Mouse (Mus musculus): Measurements from ENCODE around the gene Rnf130.

Gene Rnf130

DNA sequence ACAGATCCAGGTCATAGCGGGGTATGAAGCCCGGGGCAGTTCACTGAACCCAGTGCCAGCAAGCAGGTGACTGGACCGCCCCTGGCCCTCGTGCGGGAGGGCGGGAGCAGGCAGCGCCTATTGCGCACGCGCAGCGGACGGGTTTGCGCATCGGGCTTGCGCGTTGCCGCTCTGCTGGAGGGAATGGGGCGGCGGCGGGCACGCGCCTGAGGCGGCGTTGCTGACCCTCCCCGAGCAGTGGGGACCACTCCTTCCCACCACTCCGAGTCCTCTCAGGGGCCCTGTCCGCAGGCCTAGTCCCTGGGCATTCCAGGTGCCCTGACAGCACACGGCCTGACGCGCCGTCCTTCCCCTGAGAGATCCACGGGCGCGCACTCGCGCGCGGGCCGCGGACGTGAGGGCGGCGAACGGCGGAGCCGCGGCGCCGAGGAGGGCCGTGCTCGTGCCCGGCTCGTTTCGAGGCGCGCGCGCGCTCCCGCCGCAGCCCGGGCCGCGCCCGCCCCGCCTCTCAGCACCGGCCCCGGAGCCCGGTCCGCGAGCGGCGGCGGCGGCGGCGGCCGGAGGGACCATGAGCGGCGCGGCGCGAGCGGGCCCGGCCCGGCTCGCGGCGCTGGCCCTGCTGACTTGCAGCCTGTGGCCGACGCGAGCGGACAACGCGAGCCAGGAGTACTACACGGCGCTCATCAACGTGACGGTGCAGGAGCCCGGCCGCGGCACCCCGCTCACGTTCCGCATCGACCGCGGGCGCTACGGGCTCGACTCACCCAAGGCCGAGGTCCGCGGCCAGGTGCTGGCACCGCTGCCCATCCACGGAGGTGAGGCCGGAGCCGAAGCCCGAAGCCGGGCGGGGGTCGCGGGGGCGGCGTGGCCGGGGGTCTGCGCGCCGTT lies at the start of gene Rnf130:
Gene Rnf130, plus strand, starts transcription at position 514 of the 888 bp plus-strand sequence.
- peak; percentile 94 for DNase-seq (ENCODE audit: low spot score)

DNA sequence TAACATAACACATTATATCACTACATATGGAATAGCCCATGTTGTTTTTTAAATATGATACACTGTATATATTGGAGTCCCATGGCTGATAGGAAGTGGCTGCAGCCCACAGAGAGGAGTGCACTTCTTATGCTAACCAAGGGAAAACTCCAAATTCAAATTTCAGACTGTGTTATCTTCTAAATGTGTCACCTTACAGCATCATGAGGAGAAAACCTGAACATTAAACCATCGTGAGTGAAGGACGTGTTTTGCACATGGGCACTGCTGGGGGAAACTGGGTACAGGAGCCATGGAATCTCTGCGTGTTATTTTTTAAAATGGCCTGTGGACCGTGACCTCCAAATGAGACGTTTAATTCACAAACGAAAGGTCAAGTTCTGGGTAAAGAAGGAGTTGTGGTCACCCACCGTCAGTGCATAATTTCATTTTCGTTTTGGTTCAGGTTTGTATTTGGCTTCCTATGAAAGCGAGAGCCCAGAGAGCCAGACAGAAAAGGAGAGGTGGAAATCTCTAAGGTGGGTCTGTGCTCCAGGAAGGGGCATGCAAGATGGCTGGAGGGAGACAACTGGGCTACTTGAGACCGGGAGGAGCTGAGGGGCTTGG lies 47.1 kb upstream of the Rnf130 start:
- DNase-seq (ENCODE audit: low spot score) = no peak

DNA sequence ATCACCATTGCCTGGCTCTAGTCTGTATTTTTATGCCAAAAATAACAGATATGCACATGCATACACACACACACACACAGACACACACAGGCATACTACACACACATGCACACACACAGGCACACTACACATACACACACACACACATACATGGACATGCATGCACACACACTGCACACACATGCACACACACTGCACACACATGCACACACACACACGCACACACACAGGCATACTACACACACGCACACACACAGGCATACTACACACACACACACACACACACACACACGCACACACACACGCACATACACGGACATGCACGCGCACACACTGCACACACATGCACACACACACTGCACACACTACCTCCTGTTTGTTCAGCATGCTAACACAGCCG lies 46.2 kb upstream of the Rnf130 start:
- DNase-seq (ENCODE audit: low spot score) = no peak

DNA sequence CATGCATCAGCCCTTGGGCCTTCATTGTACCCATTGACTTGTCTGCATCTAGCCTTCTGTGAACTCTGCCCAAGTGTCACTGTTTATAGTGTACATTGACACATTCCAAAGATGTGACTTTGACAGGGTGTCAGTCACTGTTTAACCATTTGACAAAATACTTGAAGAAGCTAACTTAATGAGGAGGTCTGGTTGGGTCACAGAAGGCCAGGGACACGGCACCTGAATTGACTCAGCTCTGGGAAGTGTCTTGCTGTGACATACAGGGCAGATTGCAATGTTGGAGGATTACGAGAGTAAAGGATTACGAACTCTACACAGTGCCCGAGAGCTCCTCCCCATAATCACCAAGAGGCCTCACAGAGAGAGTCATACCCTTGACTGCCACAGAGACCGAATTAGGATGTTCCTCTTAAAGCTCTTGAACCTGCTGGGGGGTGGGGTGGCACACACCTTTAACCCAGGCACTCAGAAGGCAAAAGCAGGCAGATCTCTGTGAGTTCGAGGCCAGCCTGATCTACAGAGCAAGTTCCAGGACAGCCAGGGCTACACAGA lies 44.4 kb upstream of the Rnf130 start:
- no peak for DNase-seq (ENCODE audit: low spot score)

DNA sequence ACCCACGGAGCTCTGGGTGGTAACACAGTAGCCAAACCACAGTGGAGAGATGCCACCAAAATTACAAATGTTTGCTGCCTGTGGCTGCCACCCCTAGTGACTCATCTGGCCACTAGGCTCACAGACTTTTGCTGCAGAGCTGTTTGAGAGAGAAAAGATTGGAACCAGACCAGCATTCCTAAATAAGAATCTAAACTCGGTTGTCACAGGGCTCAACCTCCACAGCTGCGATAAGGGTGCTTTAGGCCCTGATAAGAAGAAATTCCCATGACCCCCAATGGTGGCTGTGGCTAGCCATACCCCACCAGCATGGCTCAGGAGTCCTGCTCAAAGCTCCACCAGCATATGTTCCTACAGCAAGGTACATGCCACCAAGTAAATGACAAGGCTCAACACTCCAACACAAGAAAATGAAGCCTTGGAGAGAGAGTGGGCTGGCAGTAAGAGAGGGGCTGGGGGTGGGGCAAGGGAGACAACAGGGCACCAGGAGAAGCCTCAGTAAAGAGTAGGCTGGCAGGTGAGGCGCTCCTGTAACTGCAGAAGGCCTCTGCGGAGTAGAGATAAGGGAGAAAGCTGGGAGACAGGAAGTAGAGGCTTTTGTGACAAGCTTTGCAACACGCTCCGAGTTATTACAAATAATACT lies 43.7 kb upstream of the Rnf130 start:
- no peak for DNase-seq (ENCODE audit: low spot score)

DNA sequence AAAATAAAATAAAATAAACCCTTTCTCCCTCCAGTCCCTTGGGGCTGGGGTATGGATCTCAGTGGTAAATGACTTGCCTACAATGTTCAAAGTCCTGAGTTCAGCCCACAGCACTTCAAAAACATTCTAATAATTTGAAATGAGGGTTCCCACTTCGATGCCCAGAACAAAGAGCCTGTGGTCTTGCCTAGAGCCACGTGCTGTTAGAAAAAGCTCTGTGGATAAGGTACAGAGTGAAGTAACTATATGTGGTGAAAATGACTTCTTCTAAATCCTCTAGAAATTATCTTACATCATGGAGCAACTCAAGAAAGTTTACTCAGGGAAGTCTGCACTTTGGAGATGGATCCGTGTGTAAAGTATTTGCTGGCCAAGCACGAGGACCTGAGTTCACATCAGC lies 43.1 kb upstream of the Rnf130 start:
- DNase-seq (ENCODE audit: low spot score) = no peak

DNA sequence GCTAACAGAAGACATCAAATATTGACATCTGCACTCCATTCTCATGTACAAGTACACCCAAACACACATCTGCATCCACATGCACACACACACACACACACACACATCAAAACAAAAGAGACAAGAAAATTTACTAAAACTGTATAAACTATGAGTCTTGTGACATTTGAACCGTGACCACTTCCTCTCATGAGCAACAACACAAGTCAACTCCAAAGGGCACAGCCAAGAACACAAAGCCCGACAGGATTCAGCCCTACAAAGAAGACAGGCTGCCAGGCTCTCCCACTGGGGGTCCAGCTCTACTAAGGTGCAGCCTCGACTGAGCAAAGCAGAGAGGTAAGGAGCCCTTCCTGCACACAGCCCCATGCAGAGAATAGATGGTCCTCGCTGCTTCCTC lies 42.3 kb upstream of the Rnf130 start:
- DNase-seq (ENCODE audit: low spot score) = no peak

DNA sequence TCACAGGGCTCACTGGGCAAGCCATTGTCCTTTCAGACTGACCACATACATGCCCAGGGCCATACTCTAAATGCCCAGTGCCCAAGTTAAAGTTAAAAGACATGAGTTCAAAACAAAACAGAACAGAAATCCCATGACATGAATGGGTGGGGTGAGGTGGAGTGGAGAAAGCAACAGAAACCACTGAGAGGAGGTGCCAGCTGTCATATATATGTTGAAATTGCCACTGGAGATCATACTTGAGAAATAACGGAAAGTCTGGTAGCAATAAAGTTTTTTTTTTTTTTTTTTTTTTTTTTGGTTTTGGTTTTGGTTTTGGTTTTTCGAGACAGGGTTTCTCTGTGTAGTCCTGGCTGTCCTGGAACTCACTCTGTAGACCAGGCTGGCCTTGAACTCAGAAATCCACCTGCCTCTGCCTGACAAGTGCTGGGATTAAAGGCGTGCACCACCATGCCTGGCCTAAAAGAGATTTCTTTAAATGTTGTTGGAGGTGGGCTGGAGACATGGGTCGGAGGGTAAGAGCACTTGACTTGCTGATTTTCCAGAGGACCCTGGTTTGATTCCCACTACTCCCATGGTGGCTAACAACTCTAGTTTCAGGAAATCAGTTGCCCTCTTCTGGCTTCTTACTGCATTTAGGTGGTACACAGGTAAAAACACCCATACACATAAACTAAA lies 41.1 kb upstream of the Rnf130 start:
- no peak for DNase-seq (ENCODE audit: low spot score)

DNA sequence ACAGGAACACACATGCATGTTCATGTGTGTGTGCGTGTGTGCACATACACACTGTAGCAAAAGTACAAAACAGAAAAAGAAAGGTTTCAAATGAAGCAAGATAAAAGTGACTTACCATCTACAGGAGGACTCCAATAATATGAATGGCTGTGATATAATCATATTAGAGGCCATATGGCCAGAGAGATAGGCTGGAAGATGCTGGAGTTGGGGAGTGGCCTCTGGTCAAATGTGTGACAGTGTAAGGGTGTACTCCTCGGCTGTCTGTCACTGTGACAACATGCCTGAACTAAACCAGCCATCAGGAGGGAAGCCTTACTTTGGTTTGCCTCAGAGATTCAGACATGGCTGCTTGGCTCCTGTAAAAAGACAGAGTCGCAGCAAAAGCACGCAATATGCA lies 40.1 kb upstream of the Rnf130 start:
- DNase-seq (ENCODE audit: low spot score) = no peak

DNA sequence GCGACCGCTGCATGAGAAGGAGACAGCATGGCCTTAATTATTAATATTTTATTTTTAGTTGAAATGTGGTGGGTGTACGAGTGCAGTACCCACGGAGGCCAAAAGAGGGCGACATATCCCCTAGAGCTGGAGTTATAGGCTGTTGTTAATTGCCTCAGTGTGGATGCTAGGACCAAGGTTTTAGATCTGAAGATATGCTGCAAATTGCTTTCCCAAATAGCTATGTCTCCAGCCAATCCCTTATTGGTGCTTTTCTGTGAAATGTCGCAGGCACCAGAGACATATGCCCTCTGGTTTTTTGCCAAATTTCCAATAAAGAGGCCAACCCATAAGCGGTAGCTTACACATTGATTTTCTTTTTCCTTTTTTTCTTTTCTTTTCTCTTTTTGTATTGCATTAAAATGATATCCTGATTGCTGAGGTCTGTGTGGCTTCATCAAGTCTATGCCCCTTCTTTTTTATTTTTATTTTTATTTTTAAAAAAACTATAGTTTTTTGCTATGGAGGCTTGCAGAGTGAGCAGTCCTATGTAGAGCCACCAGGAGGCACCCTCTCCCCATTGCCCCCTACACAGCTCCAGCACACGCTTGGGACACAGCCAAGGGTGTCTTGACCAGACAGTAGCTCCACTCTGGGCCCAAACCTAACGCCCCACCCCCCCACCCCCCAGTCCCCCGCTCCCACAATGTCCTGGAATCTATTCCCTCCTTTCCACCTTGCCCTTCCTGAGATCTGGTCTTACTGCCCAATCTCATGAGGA lies 38.7 kb upstream of the Rnf130 start:
- peak; percentile 18 for DNase-seq (ENCODE audit: low spot score)

DNA sequence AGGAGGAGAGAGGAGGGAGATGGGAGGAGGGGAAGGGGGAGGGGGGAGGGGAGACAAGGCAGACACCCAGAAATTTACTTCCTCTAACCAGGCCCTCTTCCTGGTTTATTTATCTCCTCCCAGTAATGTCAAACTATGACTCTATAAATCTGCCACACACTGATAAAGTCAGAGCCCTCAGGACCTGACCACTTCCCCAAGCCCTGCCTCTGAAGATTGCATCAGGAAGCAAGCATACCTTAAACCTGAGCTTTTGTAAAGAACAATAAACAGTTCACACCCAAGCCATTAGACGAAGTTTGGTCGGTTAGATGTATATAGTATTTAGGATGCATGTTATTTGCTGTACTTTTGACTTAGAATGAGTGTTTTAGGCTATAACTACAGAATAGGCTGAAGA lies 30.6 kb upstream of the Rnf130 start:
- DNase-seq (ENCODE audit: low spot score) = peak; percentile 13

DNA sequence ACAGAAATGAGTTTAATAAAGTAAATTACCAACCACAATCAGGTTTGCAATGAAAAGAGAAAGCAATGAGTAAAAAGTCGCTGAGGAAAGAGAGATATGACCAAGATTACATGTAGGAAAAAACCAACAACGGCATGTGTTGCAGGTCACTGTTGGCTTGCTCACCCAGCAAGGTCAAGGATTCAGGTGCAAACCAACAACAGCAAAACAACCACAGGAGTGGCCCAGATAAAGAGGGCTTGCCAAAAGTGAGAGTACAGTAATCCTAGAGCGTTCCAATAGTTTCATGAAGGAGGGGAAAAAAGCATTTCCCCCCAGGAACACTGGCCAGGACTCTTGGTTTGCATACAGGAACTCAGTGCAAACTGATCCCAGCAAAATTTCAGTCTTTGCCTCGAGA lies 28.7 kb upstream of the Rnf130 start:
- no peak for DNase-seq (ENCODE audit: low spot score)

DNA sequence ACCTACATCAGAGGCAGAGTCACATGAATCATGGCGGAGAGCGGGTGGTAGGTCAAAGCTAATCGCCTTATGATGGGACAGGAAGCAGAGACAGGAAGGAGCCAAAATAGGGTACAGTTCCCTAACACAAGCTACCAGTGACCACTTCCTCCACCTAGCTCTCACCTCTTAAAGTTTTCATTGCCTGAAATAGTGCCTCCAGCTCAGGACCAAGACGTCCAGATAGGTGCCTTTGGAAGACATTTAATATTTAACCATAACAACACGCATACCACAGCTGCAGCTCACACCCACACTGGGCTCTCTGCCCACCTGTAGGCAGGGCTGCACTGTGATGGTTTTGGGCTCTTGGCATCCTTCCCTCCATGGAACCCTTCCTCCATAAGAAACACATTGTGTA lies 27.8 kb upstream of the Rnf130 start:
- no peak for DNase-seq (ENCODE audit: low spot score)

DNA sequence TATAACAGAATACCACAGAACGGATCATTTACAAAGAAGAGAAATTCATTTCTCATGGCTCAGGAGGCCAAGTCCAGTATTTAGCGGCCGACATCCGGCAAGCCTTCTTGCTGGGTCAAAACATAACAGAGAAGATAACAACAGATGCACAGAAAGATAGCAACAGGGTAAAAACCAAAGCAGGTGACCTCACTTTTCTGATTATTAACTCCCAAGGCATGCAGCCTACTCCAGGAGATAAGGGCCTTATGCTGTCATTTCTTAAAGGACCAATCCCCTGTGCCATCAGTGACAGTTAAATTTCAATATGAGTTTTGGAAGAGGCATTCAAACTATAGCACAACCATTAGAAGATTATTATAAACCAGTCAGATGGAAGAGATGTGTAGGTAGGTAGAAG lies 22.3 kb upstream of the Rnf130 start:
- no peak for DNase-seq (ENCODE audit: low spot score)

DNA sequence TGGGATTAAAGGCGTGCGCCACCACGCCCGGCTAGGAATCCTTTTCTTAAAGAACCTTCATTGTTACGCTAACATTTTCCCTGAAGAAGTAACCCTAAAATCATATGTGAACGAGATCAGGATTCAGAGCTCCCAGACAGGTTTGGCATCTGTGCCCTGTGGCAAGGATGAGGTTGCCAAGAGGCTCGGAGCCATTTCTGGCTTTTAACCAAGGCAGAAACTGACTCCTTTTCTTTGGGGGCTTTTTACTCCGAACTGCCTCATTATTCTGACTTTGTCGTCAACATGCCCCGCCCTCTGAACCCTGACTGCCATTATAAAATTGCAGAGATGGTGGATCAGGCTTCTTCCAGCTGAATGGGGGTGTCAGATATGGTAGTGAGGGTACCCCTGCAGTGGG lies 17.4 kb upstream of the Rnf130 start:
- no peak for DNase-seq (ENCODE audit: low spot score)

DNA sequence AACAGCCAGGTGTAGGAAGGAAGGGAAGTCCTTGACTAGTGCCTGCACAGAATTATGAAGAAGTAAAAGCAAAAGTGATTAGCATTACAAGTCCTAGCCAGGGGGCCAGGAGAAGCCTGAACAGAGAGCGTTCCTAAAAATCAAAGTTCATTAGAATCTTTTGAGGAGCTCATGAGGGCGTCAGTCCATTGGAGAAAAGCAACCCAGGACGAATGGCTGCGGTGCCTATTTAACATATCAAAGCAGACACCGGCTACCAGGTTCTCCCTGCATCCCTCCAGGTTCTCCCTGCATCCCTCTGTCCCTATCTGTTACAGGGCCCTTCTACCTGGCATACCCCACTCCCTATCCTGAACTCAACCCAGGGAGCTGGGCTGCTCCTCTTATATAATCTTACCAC lies 16.9 kb upstream of the Rnf130 start:
- no peak for DNase-seq (ENCODE audit: low spot score)

DNA sequence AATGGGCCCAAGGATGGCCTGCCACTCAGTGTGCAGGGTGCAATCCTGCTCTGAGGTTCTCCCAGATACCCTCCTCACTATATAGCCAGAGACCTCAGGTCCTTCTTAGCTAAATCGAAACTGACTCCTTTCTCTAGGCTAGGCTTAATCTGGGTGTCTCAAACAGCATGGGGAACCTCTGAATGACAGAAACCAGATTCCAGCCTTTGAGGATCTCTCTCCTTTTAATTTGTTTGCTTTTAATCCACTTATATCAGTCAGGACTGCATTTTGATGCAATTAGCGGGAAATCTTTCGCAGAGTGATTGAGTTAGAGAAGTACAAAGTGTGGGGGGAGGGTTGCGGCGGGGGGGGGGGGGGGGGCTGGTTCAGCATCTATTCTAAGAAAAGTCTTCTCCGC lies 12.1 kb upstream of the Rnf130 start:
- no peak for DNase-seq (ENCODE audit: low spot score)

DNA sequence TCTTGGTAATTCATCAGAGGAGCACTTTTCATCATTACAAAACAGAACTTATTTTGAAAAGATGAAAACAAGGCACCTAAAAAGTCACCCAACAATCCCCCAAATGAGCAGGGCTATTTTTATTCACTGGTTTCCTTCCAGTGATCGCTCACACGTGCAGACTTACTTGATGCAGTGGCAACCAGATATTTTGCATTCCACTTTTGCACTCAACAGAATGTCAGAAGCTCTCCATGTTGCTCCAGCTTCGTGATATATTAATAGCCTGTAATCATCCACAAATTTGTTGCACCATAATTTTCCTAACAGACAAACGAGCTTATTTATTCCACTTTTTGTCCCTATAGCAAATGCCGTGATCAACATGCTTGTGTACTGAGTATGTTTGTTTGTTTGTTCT lies 8.6 kb upstream of the Rnf130 start:
- no peak for DNase-seq (ENCODE audit: low spot score)

DNA sequence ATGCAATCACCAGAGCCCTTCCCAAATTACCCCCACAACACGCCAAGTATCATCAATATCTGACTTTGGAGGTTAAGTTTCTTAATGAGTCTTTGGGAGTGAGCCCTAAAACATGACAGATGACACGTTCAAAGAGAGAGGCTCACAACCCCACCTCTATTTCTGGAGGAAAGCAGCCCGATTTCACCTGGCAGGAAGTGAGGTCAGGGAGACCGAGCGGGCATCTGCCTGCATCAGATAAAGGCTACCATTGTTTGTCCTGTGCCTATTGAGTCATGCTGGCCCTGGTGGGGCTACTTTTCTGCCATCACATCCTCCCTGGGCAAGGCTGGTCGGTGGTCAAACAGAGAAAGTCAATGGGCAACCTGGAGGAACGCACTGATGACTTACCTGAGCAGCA lies 7.6 kb upstream of the Rnf130 start:
- DNase-seq (ENCODE audit: low spot score) = no peak

DNA sequence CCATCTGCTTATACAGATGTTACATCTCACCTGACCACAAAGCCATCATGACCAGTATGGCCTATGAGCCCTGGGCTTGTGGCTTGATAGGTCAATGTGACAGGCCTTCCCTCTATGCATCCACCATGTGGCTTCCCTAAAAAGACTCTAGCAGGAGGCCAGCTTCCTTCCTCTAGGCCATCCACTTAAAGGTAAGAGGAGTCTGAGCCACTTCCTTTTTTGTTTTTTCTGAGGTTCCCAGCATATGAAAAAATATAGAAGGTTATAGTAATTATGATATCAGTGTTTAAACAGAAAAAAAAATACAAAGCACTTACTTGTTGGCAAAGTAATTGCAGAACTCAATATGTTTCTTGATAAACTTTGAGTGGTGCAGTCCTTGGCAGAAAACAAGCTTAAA lies 6.3 kb upstream of the Rnf130 start:
- no peak for DNase-seq (ENCODE audit: low spot score)

DNA sequence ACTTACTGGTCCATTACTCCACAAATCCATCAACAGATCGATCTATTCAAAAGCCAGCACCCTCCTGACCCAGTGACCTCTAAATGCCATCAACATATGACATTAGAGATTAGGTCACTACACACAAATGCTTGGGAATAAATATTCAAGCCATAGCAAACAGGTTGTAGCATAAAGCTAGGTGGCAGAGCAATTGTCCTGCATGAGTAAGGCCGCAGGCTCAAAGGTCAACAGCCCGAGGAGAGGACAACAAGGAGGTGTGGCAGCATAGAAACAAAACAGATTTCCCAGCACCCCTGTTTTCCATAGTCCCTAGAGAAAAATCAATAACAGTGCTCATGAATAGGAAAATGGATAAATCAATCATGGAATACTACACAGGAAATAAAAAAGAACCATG lies 3.1 kb upstream of the Rnf130 start:
- DNase-seq (ENCODE audit: low spot score) = no peak

DNA sequence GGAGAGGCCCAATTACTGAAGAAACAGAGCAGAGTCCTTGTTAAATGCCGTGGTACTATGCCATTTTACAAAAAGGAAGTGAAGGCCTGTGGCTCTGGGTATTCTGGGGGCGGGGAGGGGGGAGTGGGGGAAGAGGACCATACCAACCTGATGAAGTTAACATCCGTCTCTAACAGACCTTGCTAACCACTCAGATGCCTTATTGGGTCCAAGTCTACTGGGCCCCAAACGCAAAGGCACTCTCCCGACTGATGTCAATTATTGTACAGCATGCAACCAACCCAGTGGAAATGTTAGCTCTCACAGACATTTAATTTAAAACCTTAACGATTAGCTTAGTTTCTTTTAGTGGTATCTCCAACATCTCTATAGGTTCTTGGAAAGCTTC lies 707 bp upstream of the Rnf130 start:
- no peak for DNase-seq (ENCODE audit: low spot score)

Data from lung, postnatal 25 days (tissue).